Mouse (Mus musculus): Measurements from ENCODE around the gene Dtnbp1.

The Dtnbp1 gene

GRCm38 (mm10) chr13:44948320-44949250 is 53.4 kb downstream of the Dtnbp1 start:
- DNase-seq: no peak

GRCm38 (mm10) chr13:44946880-44947635 is 54.9 kb downstream of the Dtnbp1 start:
- peak; percentile 88 for DNase-seq

- DNase-seq: peak; percentile 56
Measured at GRCm38 (mm10) chr13:44943618-44944017, 58.3 kb downstream of the Dtnbp1 start.

GRCm38 (mm10) chr13:44939326-44940035 is 62.5 kb downstream of the Dtnbp1 start:
- DNase-seq: peak; percentile 31

- DNase-seq: no peak
Measured at GRCm38 (mm10) chr13:44937681-44938080, 64.3 kb downstream of the Dtnbp1 start.

GRCm38 (mm10) chr13:44933575-44933974 is 68.4 kb downstream of the Dtnbp1 start:
- no peak for DNase-seq

- DNase-seq: peak; percentile 15
Measured at GRCm38 (mm10) chr13:44932307-44933264, 69.4 kb downstream of the Dtnbp1 start.

GRCm38 (mm10) chr13:44926311-44926710 is 75.6 kb downstream of the Dtnbp1 start:
- DNase-seq: no peak

GRCm38 (mm10) chr13:44925173-44925572 is 76.8 kb downstream of the Dtnbp1 start:
- no peak for DNase-seq

GRCm38 (mm10) chr13:44924042-44924441 is 77.9 kb downstream of the Dtnbp1 start:
- DNase-seq: no peak

- DNase-seq: no peak
Measured at GRCm38 (mm10) chr13:44921721-44922120, 80.2 kb downstream of the Dtnbp1 start.

- DNase-seq: no peak
Measured at GRCm38 (mm10) chr13:44921095-44921494, 80.9 kb downstream of the Dtnbp1 start.

GRCm38 (mm10) chr13:44918269-44918668 is 83.7 kb downstream of the Dtnbp1 start:
- no peak for DNase-seq

- no peak for DNase-seq
Measured at GRCm38 (mm10) chr13:44917202-44917601, 84.7 kb downstream of the Dtnbp1 start.

GRCm38 (mm10) chr13:44915945-44916344 is 86.0 kb downstream of the Dtnbp1 start:
- peak; percentile 46 for DNase-seq

- DNase-seq: no peak
Measured at GRCm38 (mm10) chr13:44915382-44915781, 86.6 kb downstream of the Dtnbp1 start.

GRCm38 (mm10) chr13:44913560-44913959 is 88.4 kb downstream of the Dtnbp1 start:
- DNase-seq: peak; percentile 29

- DNase-seq: no peak
Measured at GRCm38 (mm10) chr13:44912851-44913250, 89.1 kb downstream of the Dtnbp1 start.

GRCm38 (mm10) chr13:44908790-44909189 is 93.2 kb downstream of the Dtnbp1 start:
- DNase-seq: no peak

- DNase-seq: peak; percentile 92
Measured at GRCm38 (mm10) chr13:44907702-44908101, 94.2 kb downstream of the Dtnbp1 start.

GRCm38 (mm10) chr13:44906141-44906540 is 95.8 kb downstream of the Dtnbp1 start:
- DNase-seq: peak; percentile 37

GRCm38 (mm10) chr13:44904271-44904670 is 97.7 kb downstream of the Dtnbp1 start:
- DNase-seq: no peak

Data from retina, postnatal 1 day (tissue).